Mouse (Mus musculus): Measurements from ENCODE around the gene Hoxb9. TPM values are rescaled to one million over a fixed set of nuclear protein-coding genes. Genes with fewer than 3 reads are reported as not detected.

The Hoxb9 gene
- total and polyA plus RNA-seq, 3 experiments: not detected

- dilution Hi-C loops (cut with MboI; ENCODE audit: extremely low pct_ligation_motif_present, extremely low pct_unique_long_range_greater_than_20kb, low sequenced_read_pairs): no loop called here
- H3K4me2 ChIP-seq (ENCODE audit: insufficient read depth, low read depth, poor library complexity, severe bottlenecking): no peak overlapping the region
- H3K4me1 ChIP-seq (ENCODE audit: control insufficient read depth in 1 of 2, insufficient read depth in 2 of 2): peaks cover 0 to 7% of the 10 kb centered on the region in 2 experiments; a peak in 1 of 4 replicates
- no peak overlapping the region for H3K9ac ChIP-seq (ENCODE audit: insufficient read depth, low read depth)
- in situ Hi-C loops (cut with MboI; ENCODE audit: low pct_ligation_motif_present, low pct_unique_long_range_greater_than_20kb, low sequenced_read_pairs): no loop called here
- H3K9me3 ChIP-seq (replicated peaks; ENCODE audit: low read length): no peaks in the 10 kb centered on the region
- no peaks in the 10 kb centered on the region for H3K36me3 ChIP-seq (replicated peaks in 1 of 2; ENCODE audit: control insufficient read depth in 1 of 2, insufficient read depth in 1 of 2, low read length in 1 of 2)
- no peak for TF ChIP-seq TCF12 (IDR thresholded peaks at IDR 0.05; ENCODE audit: low read depth, low read length)
- no peak for TF ChIP-seq CTCF (conservative IDR thresholded peaks at IDR 0.05 in 1 of 2, IDR thresholded peaks at IDR 0.05 in 1 of 2; ENCODE audit: low read depth in 2 of 2, low read length in 2 of 2)
- no peak for TF ChIP-seq GABPA (IDR thresholded peaks at IDR 0.05; ENCODE audit: insufficient replicate concordance, low read depth, low read length)
- TF ChIP-seq ZNF384 (IDR thresholded peaks at IDR 0.05; ENCODE audit: low read depth, low read length): no peak
- no peak for TF ChIP-seq JUND (conservative IDR thresholded peaks at IDR 0.05; ENCODE audit: low read depth, low read length)
- TF ChIP-seq E2F4 (IDR thresholded peaks at IDR 0.05; ENCODE audit: insufficient replicate concordance, low read depth, low read length): no peak
- TF ChIP-seq EP300 (IDR thresholded peaks at IDR 0.05; ENCODE audit: low read length): no peak
- no peak for TF ChIP-seq USF1 (IDR thresholded peaks at IDR 0.05; ENCODE audit: low read depth, low read length)
- no peak overlapping the region for H3K27ac ChIP-seq (ENCODE audit: insufficient read depth, low read depth)
- peaks cover 92% of the 10 kb centered on the region for H3K27me3 ChIP-seq (replicated peaks)
- H3K79me2 ChIP-seq (replicated peaks; ENCODE audit: control insufficient read depth, extremely low read depth, insufficient read depth, poor library complexity, severe bottlenecking): no peaks in the 10 kb centered on the region
- DNase-seq (ENCODE audit: extremely low read depth): no peak
- H3K4me3 ChIP-seq (replicated peaks in 1 of 3; ENCODE audit: low read depth in 2 of 3, low read length in 2 of 3, poor library complexity in 1 of 3): no peak overlapping the region
Observed at GRCm38 (mm10) chr11:96263636-96264389, 7.4 kb upstream of the Hoxb9 start.

GRCm38 (mm10) chr11:96264390-96265020, 6.8 kb upstream of the Hoxb9 start:
- Histone ChIP-seq H3K4me1 (ENCODE audit: control insufficient read depth in 1 of 2, insufficient read depth in 2 of 2) (0 out of 4 replicates have a peak, but pooled peaks cover 0 to 3% of the 10 kb centered on the region in 2 experiments), H3K9ac (ENCODE audit: insufficient read depth, low read depth) (no peak overlapping the region), H3K36me3 (replicated peaks in 1 of 2; ENCODE audit: control insufficient read depth in 1 of 2, insufficient read depth in 1 of 2, low read length in 1 of 2) (no peaks in the 10 kb centered on the region), H3K9me3 (replicated peaks; ENCODE audit: low read length) (no peaks in the 10 kb centered on the region), H3K27me3 (replicated peaks) (peaks cover 93% of the 10 kb centered on the region), H3K79me2 (replicated peaks; ENCODE audit: control insufficient read depth, extremely low read depth, insufficient read depth, poor library complexity, severe bottlenecking) (no peaks in the 10 kb centered on the region), H3K4me3 (replicated peaks in 1 of 3; ENCODE audit: low read depth in 2 of 3, low read length in 2 of 3, poor library complexity in 1 of 3) (no peak overlapping the region), H3K27ac (ENCODE audit: insufficient read depth, low read depth) (no peak overlapping the region), H3K4me2 (ENCODE audit: insufficient read depth, low read depth, poor library complexity, severe bottlenecking) (no peak overlapping the region)
- in situ Hi-C loops (cut with MboI; ENCODE audit: low pct_ligation_motif_present, low pct_unique_long_range_greater_than_20kb, low sequenced_read_pairs): no loop called here
- DNase-seq (ENCODE audit: extremely low read depth): no peak
- TF ChIP-seq ZMIZ1 (IDR thresholded peaks at IDR 0.05; ENCODE audit: low read depth, low read length) (no peak), JUN (IDR thresholded peaks at IDR 0.05; ENCODE audit: insufficient read depth, low read depth, low read length) (no peak), BHLHE40 (IDR thresholded peaks at IDR 0.05; ENCODE audit: low read depth, low read length) (no peak), ELF1 (IDR thresholded peaks at IDR 0.05; ENCODE audit: low read depth, low read length) (no peak), MAFK (IDR thresholded peaks at IDR 0.05; ENCODE audit: insufficient replicate concordance, low read length) (no peak), PAX5 (IDR thresholded peaks at IDR 0.05; ENCODE audit: low read length) (no peak), RAD21 (IDR thresholded peaks at IDR 0.05; ENCODE audit: low read depth, low read length) (no peak), ZNF384 (IDR thresholded peaks at IDR 0.05; ENCODE audit: low read depth, low read length) (no peak), CHD1 (IDR thresholded peaks at IDR 0.05; ENCODE audit: low read depth, low read length) (no peak)
- dilution Hi-C loops (cut with MboI; ENCODE audit: extremely low pct_ligation_motif_present, extremely low pct_unique_long_range_greater_than_20kb, low sequenced_read_pairs): no loop called here
